Mouse (Mus musculus) mammary gland, adult 2 months (tissue): ENCODE measurements around the gene Kpna7. TPM values are rescaled to one million over a fixed set of nuclear protein-coding genes. Genes with fewer than 3 reads are reported as not detected.

Experiments
- polyA plus RNA-seq: library from polyadenylated mRNA; depleted of rRNA; stranded (reverse); fragments of >200 nt; gene quantifications from 2 replicates; pipeline ENCODE4 v1.2.3, GENCODE M21; 2012; ENCODE audit warnings: low replicate concordance; rRNA removed

The Kpna7 gene
- polyA plus RNA-seq = not detected in 2 replicates

GRCm38 (mm10) chr5:145083632-145084451 lies at the start of gene Kpna7, which contains the start of gene Arpc1a:
Gene Kpna7, minus strand, starts transcription at chr5:145084030.
Gene Arpc1a, plus strand, starts transcription at chr5:145083830.

GRCm38 (mm10) chr5:145114071-145114605 lies 30.3 kb upstream of the Kpna7 start, which contains the start of gene Arpc1b:
Gene Arpc1b, plus strand, starts transcription at chr5:145114215.

GRCm38 (mm10) chr5:145042690-145043089 lies 41.1 kb downstream of the Kpna7 start, which contains the start of gene 1700018F24Rik:
Gene 1700018F24Rik, plus strand, starts transcription at chr5:145042990.

GRCm38 (mm10) chr5:145032391-145032790 lies 51.4 kb downstream of the Kpna7 start, which contains the start of gene Gm4871:
Gene Gm4871, minus strand, starts transcription at chr5:145032754.

GRCm38 (mm10) chr5:144965639-144966351 lies 118.0 kb downstream of the Kpna7 start, which contains the start of gene Smurf1:
Gene Smurf1, minus strand, starts transcription at chr5:144965847.

Other genes with a start within 250 kb of the Kpna7 start
- 36.6 and 42.3 TPM in 2 replicates for gene Smurf1, start 118.2 kb downstream of the Kpna7 start, polyA plus RNA-seq
- not detected in 2 replicates for gene Gm4871, start 51.3 kb downstream of the Kpna7 start, polyA plus RNA-seq
- gene 1700018F24Rik, start 41.0 kb downstream of the Kpna7 start, polyA plus RNA-seq = not detected in 2 replicates
- gene Arpc1a, start 200 bp downstream of the Kpna7 start, polyA plus RNA-seq = 103 and 111 TPM in 2 replicates
- 586 and 942 TPM in 2 replicates for gene Arpc1b, start 30.2 kb upstream of the Kpna7 start, polyA plus RNA-seq
- gene Pdap1, start 56.2 kb upstream of the Kpna7 start, polyA plus RNA-seq = 21.0 and 26.7 TPM in 2 replicates
- 36.2 and 74.0 TPM in 2 replicates for gene Bud31, start 56.3 kb upstream of the Kpna7 start, polyA plus RNA-seq
- gene Ptcd1, start 83.1 kb upstream of the Kpna7 start, polyA plus RNA-seq = 13.3 and 13.5 TPM in 2 replicates
- 22.3 and 29.3 TPM in 2 replicates for gene Cpsf4, start 83.2 kb upstream of the Kpna7 start, polyA plus RNA-seq
- gene Atp5j2, start 108.0 kb upstream of the Kpna7 start, polyA plus RNA-seq = 99.7 and 184 TPM in 2 replicates
- gene Zkscan14, start 117.8 kb upstream of the Kpna7 start, polyA plus RNA-seq = 2.7 and 3.5 TPM in 2 replicates
- 3.2 and 5.7 TPM in 2 replicates for gene Zkscan5, start 120.5 kb upstream of the Kpna7 start, polyA plus RNA-seq
- 12.0 and 23.5 TPM in 2 replicates for gene Zfp655, start 147.7 kb upstream of the Kpna7 start, polyA plus RNA-seq
- 14.3 and 22.2 TPM in 2 replicates for gene Zscan25, start 196.5 kb upstream of the Kpna7 start, polyA plus RNA-seq